Mouse (Mus musculus) gastrocnemius, postnatal 14 days (tissue): Measurements from ENCODE around the gene Olfr545. TPM values are rescaled to one million over a fixed set of nuclear protein-coding genes. Genes with fewer than 3 reads are reported as not detected.
A peak's percentile ranks its signal among the peaks of the same experiment; 100 is the strongest.

Experiments
- DNase-seq: peaks from one replicate; pipeline ENCODE4 v3.0.0; 2021; ENCODE audit warnings: mixed read lengths
- intact Hi-C: fragments of 180-260 bp; cut with DNase I; formaldehyde crosslinking; loops from one replicate; pipeline ENCODE4 v1.15.1; 2025; ENCODE audit warnings: low total_unique reads
- total RNA-seq, 2 experiments: library from RNA; stranded (reverse); gene quantifications; 2 replicates each; pipeline ENCODE4 v1.2.3; 2021

Olfr545 gene
- total RNA-seq, 2 experiments from 2014 or later = not detected

GRCm38 (mm10) chr7:102481579-102481978 lies 17.8 kb downstream of the Olfr545 start, which contains the start of gene Olfr543:
TSS of gene Olfr543 (minus strand) at chr7:102481679.
- intact Hi-C loops = no loop called here
- DNase-seq = no peak

- intact Hi-C loops = no loop called here
- DNase-seq = no peak
Measured at GRCm38 (mm10) chr7:102480821-102481220, 18.6 kb downstream of the Olfr545 start.

- intact Hi-C loops = no loop called here
- no peak for DNase-seq
Measured at GRCm38 (mm10) chr7:102479368-102480078, 19.9 kb downstream of the Olfr545 start.

GRCm38 (mm10) chr7:102478926-102479325 lies 20.4 kb downstream of the Olfr545 start:
- intact Hi-C loops = no loop called here
- DNase-seq = no peak

- intact Hi-C loops = no loop called here
Measured at GRCm38 (mm10) chr7:102478425-102478824, 20.9 kb downstream of the Olfr545 start.

GRCm38 (mm10) chr7:102477377-102477776 lies 22.0 kb downstream of the Olfr545 start:
- no peak for DNase-seq
- intact Hi-C loops = no loop called here

More at GRCm38 (mm10) chr7:102478425-102478824, 20.9 kb downstream of the Olfr545 start:
- DNase-seq = no peak

- DNase-seq = no peak
- intact Hi-C loops = no loop called here
Measured at GRCm38 (mm10) chr7:102476601-102477000, 22.8 kb downstream of the Olfr545 start.

- intact Hi-C loops = no loop called here
- no peak for DNase-seq
Measured at GRCm38 (mm10) chr7:102472675-102473074, 26.7 kb downstream of the Olfr545 start.

- DNase-seq = no peak
- intact Hi-C loops = no loop called here
Measured at GRCm38 (mm10) chr7:102467566-102467965, 31.8 kb downstream of the Olfr545 start.

GRCm38 (mm10) chr7:102458618-102459380 lies 40.6 kb downstream of the Olfr545 start:
- intact Hi-C loops = no loop called here
- no peak for DNase-seq

GRCm38 (mm10) chr7:102446438-102446837 lies 52.9 kb downstream of the Olfr545 start:
- intact Hi-C loops = no loop called here
- DNase-seq = no peak

- DNase-seq = no peak
- intact Hi-C loops = no loop called here
Measured at GRCm38 (mm10) chr7:102444301-102444700, 55.1 kb downstream of the Olfr545 start.

GRCm38 (mm10) chr7:102442432-102442831 lies 56.9 kb downstream of the Olfr545 start:
- intact Hi-C loops = no loop called here
- DNase-seq = no peak

- DNase-seq = peak; percentile 92
- intact Hi-C loops = no loop called here
Measured at GRCm38 (mm10) chr7:102441657-102442391, 57.5 kb downstream of the Olfr545 start, which contains the start of gene Rrm1. TSS of gene Rrm1 (plus strand) at chr7:102441695.

Other genes starting within 250 kb of the Olfr545 start
- gene Rhog, start 243.5 kb downstream of the Olfr545 start, total RNA-seq = 10 to 100 TPM; 21.9 to 22.6 TPM
- 100 to 1,000 TPM; 198 to 210 TPM for gene Stim1, start 231.8 kb downstream of the Olfr545 start, total RNA-seq
- 10 to 100 TPM; 14.7 to 17.0 TPM for gene Rrm1, start 57.9 kb downstream of the Olfr545 start, total RNA-seq
- gene Olfr543, start 17.9 kb downstream of the Olfr545 start, total RNA-seq = not detected
- gene Olfr544, start 11.3 kb downstream of the Olfr545 start, total RNA-seq = not detected
- not detected for gene Olfr547, start 35.2 kb upstream of the Olfr545 start, total RNA-seq
- gene Olfr548-ps1, start 41.3 kb upstream of the Olfr545 start, total RNA-seq = not detected
- not detected for gene Olfr549, start 50.3 kb upstream of the Olfr545 start, total RNA-seq
- 1 to 10 TPM; 3.5 to 3.7 TPM for gene Trim21, start 65.9 kb upstream of the Olfr545 start, total RNA-seq
- under 1 TPM; 0.14 to 0.22 TPM for gene Olfr550, start 71.9 kb upstream of the Olfr545 start, total RNA-seq
- not detected for gene Olfr551, start 92.3 kb upstream of the Olfr545 start, total RNA-seq
- under 1 TPM in 1 of 2 experiments, not detected in 1; 0.16 TPM for gene Olfr552, start 98.2 kb upstream of the Olfr545 start, total RNA-seq
- not detected for gene Olfr553, start 118.6 kb upstream of the Olfr545 start, total RNA-seq
- gene Olfr554, start 138.9 kb upstream of the Olfr545 start, total RNA-seq = not detected
- gene Olfr555, start 159.2 kb upstream of the Olfr545 start, total RNA-seq = not detected
- gene Olfr556, start 165.3 kb upstream of the Olfr545 start, total RNA-seq = not detected
- gene Trim68, start 187.8 kb upstream of the Olfr545 start, total RNA-seq = 1 to 10 TPM; 4.0 to 4.2 TPM
- not detected for gene Olfr557, start 196.3 kb upstream of the Olfr545 start, total RNA-seq
- 1 to 10 TPM; 2.5 to 2.6 TPM for gene Olfr558, start 202.6 kb upstream of the Olfr545 start, total RNA-seq
- not detected for gene Olfr33, start 219.5 kb upstream of the Olfr545 start, total RNA-seq
- gene Olfr559, start 227.9 kb upstream of the Olfr545 start, total RNA-seq = not detected